Mouse (Mus musculus) left cerebral cortex, adult 9 months (tissue): Measurements from ENCODE around the gene Tmtc2.

Experiments
- DNase-seq, 2 experiments: peaks; one replicate each; pipeline ENCODE4 v3.0.0; 2022; ENCODE audit warnings: low spot score in 2 of 2

The Tmtc2 gene

GRCm38 (mm10) chr10:105548040-105548439, 26.2 kb downstream of the Tmtc2 start:
- DNase-seq, result no peak

DNA sequence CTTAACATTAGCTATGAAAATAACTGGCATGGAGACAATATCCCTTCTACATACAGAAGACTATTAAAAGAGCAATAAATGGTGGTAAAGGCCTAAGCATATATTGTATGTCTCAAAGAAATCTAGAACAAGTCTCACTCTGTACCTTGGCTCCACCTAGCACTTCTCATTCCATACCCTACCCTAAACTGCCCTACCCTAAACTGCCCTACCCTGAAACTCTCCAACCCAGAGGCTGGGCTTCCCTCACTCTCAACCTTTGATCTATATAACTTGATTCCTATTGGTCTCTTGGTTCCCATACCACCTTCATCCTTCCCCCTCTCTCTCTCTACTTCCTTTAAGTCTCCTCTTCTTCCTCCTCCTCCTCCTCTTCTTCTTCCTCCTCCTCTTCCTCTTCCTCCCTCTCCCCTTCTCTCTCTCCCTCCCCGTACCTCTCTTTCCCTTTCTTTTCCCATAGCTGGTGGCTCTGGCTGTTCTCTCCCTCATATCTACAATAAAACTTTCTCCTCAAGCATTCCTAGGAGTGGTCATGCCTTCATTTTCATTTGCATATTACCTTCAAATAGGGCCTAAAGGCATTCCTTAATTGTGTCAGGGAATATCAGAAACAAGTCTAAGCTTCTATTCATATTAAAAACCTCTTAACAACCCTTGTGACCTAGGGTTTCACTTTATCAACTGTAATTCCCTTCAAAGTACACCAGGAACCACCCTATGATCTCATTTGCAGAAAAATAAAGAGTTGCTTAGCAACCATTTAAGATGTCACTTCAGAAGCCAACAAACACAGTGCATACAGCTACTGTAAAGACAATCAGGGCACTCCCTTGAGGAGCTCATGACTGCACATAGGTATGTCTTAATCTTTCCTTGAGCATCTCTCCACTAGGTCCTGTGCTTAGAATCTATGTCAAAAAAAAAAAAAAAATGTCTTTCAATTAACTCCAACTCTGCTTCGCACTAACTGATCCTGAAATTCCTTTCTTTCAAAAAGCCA, 29.9 kb downstream of the Tmtc2 start:
- no peak for DNase-seq

- DNase-seq, result no peak
Measured at GRCm38 (mm10) chr10:105542081-105542480, 32.2 kb downstream of the Tmtc2 start.

- no peak for DNase-seq
Measured at GRCm38 (mm10) chr10:105539697-105540096, 34.6 kb downstream of the Tmtc2 start.

DNA sequence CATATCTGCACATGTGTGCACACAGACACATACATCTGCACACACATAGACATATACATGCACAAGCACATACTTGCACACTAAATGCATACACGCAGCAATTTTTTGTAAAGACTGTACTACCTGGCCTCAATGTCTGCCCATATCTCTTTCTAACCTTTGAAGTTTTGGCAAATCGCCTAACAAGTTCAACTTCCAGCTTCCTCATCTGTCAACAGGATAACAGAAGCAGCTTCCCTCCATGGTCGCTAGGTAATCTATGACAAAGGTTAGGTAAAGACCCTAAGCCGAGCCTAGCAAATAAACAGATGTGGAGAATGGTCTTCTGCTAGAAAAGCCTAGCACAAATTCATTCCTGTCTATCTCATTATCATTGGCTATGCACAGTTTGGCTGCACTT, 37.3 kb downstream of the Tmtc2 start:
- no peak for DNase-seq

DNA sequence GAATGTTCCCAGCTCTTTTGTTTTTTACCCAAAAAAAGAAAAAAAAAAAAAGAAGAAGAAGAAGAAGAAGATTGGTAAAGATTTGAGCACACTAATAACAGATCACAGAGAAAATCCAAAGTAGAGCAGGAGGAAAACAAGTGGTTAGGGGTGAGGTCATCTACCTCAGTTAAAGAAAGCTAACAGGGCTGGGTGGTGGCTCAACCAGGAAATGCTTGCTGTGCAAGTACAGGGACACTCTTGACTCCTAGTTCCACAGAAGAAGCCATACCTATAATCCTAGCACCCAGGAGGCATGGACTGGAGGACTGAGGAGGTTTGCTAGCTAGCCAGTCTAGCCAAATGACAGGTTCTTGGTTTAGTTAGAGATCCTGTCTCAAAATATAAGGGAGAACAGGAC, 38.4 kb downstream of the Tmtc2 start:
- DNase-seq, result no peak

DNA sequence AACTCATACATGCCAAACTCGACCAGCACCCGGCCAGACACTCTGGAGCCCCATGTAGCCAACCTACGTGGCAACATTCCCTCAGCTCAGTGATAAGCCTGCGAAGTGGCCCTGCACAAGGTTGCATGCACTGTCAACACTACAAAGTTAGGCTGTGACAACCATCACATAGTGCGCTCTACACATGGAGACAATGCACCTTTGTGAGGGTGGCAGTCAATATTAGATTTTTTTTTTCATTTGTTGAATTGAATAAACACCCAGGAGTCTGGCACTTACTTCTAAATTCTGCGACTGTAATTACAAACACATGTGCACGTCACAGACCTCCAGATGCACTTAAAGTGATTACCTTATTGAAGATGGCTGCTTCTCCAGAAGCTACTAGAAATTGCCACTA, 41.5 kb downstream of the Tmtc2 start:
- DNase-seq, result no peak

GRCm38 (mm10) chr10:105532019-105532525, 42.2 kb downstream of the Tmtc2 start:
- no peak for DNase-seq

DNA sequence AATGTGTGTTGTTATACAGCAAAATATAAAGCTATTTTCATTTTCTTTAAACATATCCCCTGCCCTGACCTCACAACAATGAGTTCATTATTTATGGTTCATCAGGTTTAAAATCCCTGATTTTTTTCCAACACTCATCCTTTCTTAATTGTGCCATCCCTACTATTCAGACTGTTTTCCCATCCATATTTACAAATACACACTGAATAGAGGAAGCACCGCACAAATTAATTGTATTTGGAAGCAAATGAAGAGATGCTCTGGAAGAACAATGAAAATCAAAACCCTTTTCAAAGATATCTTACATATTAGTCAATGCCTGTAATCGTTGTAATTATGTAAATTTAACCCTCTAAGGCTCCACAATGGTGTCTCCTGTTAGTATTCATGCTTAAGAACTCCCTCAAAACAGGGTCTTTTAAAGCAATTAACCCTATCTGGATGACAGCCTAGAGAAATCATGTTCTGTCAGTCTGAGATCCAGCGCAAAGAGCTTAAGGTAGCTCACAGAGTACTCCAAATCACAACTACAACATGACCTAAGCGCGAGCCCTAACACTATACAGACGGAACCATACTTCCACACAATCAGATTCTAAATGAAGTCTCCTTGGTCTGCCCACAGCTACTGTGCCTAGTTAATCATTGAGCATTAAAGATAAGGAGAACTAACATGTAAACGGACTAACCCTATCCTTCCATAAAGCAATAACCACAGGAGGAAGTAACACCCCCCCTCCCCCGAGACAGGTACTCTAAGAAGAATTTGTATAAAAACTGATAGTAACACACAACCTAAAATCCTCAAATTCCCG, 43.0 kb downstream of the Tmtc2 start:
- DNase-seq, result no peak

- no peak for DNase-seq
Measured at GRCm38 (mm10) chr10:105523405-105524088, 50.7 kb downstream of the Tmtc2 start.

- no peak for DNase-seq
Measured at GRCm38 (mm10) chr10:105522431-105522830, 51.8 kb downstream of the Tmtc2 start.

GRCm38 (mm10) chr10:105519154-105519806, 55.0 kb downstream of the Tmtc2 start:
- DNase-seq, result no peak

DNA sequence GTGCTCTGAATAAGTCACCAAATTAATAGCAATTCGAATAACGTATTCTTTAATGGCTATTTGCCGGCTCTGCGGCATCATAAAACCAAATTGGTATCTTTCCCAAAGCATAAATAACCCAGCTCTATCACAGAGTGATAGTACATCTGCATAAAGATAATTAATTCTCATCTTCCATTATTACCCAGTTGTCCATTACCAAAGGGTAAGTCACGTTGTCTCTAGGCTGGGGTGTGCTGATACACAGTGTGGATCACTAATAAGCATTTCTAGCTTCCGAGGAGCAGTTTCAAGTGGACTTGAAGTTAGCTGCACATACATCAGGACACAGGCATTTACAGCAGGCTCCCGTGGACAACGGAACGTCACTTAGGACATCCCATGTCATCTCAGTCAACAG, 56.1 kb downstream of the Tmtc2 start:
- DNase-seq, result no peak

DNA sequence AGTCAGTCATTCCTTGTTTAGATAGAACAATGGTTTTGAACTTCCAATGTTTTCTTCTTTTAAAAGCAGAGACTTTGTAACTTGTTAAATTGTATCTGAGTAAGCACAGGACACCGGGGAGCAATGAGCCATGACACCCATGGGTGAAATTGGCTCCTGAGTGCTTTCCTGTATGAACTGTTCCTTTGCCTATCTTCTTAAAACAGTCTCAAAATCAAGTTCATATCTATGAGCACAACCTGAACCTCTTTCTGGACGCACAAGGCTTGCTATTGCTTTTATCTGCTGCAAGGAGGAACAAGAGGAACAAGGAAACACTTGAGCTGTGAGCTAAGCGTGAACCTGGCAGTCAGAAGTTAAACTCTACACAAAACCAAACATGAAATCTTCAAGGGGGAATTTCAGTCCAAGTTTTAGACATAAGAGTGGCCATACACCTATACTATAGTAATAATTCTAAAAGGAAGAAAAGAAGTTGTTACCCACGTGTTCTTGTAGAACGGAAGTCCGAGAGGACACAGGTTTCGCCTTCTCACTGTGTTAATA, 60.4 kb downstream of the Tmtc2 start:
- no peak for DNase-seq

GRCm38 (mm10) chr10:105509896-105510272, 64.4 kb downstream of the Tmtc2 start:
- no peak for DNase-seq

- no peak for DNase-seq
Measured at GRCm38 (mm10) chr10:105509146-105509895, 64.9 kb downstream of the Tmtc2 start.

- no peak for DNase-seq
Measured at GRCm38 (mm10) chr10:105507982-105508786, 66.1 kb downstream of the Tmtc2 start.

DNA sequence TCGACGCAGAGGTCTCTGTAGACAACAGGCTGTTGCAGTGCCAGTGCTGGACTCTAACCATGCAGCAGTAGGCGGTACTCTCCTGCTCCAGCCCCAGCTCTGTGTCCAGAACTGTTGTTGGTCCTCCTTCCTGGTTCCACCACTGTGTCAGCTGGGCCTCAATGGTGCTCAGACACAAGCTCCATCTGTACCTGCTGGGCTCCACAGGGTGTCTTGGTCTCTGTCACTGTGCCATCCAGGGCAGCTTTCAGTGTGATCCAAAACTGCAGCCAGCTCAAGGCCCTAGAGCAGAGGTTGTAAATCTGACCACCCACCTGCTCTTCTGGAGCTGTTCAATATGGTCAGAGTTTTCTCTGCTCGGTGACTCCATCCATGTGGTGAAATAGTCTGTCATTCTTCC, 68.2 kb downstream of the Tmtc2 start:
- DNase-seq, result no peak

DNA sequence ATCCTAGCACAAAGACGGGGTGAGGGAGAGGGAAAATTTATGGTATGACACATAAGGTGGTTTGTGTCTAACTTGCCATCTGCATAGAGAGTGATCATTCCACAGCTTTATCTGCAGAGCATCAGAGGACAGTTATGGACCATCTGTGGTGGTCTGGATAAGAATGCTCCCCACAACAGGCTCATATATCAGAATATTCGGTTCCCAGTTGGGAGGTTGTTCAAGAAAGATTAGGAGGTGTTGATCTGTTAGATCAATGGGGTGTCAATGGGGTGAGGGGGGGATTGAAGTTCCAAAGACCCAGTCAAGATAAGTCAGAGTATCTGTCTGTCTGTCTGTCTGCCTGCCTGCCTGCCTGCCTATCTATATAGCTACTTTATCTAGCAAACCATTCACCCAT, 69.8 kb downstream of the Tmtc2 start:
- DNase-seq, result no peak

DNA sequence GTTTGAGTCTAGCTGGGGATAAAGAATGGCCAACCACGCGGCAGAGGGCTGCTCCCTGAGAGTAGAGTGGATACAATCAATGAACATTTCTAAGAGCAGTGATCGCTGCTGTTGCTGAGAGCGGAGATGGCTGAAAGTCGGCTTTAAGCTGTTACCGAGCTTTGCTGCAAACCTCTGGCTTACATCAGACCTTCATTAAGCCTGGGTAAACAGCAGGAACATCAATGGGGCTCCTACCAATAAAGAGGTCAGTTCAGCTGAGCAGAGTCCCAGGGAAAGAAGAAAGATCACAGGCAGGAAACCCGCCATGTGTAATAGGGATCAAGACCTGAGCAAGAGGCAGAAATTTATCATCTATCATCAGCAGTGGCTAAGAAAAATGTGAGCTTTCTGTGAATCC, 72.5 kb downstream of the Tmtc2 start:
- no peak for DNase-seq
